Mouse (Mus musculus): ENCODE data around the gene Itsn2.

DNA sequence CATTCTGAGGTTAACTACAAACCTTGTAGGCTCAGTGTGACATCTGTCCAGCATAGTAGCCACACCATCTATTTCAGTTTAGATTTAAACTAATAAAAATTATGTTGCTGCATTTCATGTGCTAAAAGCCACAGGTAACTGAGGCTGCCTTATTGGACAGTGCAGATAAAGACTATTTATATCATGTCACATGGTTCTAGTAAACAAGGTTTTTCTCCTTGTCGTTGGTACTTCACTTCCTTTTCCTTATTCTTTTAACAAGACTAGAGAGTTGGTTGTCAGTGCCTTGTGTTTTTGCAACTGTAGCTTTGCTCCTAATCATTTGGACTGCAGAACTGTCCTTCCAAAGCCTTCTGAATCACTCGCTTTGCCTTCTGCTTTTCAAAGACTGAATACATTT, 22.3 kb downstream of the Itsn2 start:
- TF ChIP-seq CTCF (conservative IDR thresholded peaks at IDR 0.05 in 1 of 2, IDR thresholded peaks at IDR 0.05 in 1 of 2; ENCODE audit: low read depth in 2 of 2, low read length in 2 of 2) (no peak), POLR2A (IDR thresholded peaks at IDR 0.05; ENCODE audit: low read depth, low read length) (no peak), MAFK (IDR thresholded peaks at IDR 0.05; ENCODE audit: insufficient replicate concordance, low read length) (no peak), MAZ (IDR thresholded peaks at IDR 0.05; ENCODE audit: low read depth, low read length) (no peak), TCF12 (IDR thresholded peaks at IDR 0.05; ENCODE audit: low read depth, low read length) (no peak), E2F4 (IDR thresholded peaks at IDR 0.05; ENCODE audit: insufficient replicate concordance, low read depth, low read length) (no peak), USF2 (conservative IDR thresholded peaks at IDR 0.05; ENCODE audit: low read depth, low read length) (no peak), POLR2AphosphoS2 (IDR thresholded peaks at IDR 0.05; ENCODE audit: low read depth, low read length) (no peak)
